Comparison of ENCODE assay signal across 10 mouse cellular contexts in genomic region chr2:33631708-33632343, GRCm38 (mm10). TPM values are rescaled to one million over a fixed set of nuclear protein-coding genes. Genes with fewer than 3 reads are reported as not detected.
DNase-seq lines count a peak whose midpoint lies in the region; ATAC-seq and TF ChIP-seq lines count a peak whose summit lies in the region.
"Had no signal": no experiment of that assay in that cellular context is flagged by ENCODE, and none has a peak within 500 bp of the region (broad histone marks: within the 10 kb centered on the region; RNA-seq: fewer than 3 reads in every experiment).

No protein-coding gene starts in this region.

- peaks cover 91% of the 10 kb centered on the region for H3K27me3 ChIP-seq in kidney, embryonic 16.5 days (ENCODE audit: insufficient read depth, low read length)
- peaks cover 85% of the 10 kb centered on the region for H3K27me3 ChIP-seq in hindbrain, embryonic 14.5 days (ENCODE audit: control insufficient read depth, insufficient read depth, low read length)
- peaks cover 95% of the 10 kb centered on the region for H3K27me3 ChIP-seq in neural tube, embryonic 11.5 days (ENCODE audit: control insufficient read depth, insufficient read depth, low read length)
- peaks cover 99% of the 10 kb centered on the region for H3K27me3 ChIP-seq in liver, postnatal 0 days (ENCODE audit: insufficient read depth, low read length)

- DNase-seq in kidney, adult 11 months = no peak
- peak; percentile 72 for DNase-seq in embryo, embryonic 9.5 days (ENCODE audit: extremely low spot score)
- no peak for DNase-seq in hindbrain, embryonic 14.5 days (ENCODE audit: low spot score)
- DNase-seq in neural tube, embryonic 11.5 days (ENCODE audit: low spot score) = peak; percentile 61
- DNase-seq in gastrocnemius, postnatal 4 days (ENCODE audit: low spot score in 2 of 2) = no peak
- no peak for DNase-seq in layer of hippocampus, adult 11-12 months (ENCODE audit: low spot score)
- no peak for DNase-seq in liver, postnatal 0 days
- DNase-seq: kidney, adult 2 months had no signal

- WGBS in kidney, embryonic 16.5 days = 2% methylated on average over 31 of the region's 31 CpGs
- 2% methylated on average over 31 of the region's 31 CpGs for WGBS in hindbrain, embryonic 14.5 days
- WGBS in neural tube, embryonic 11.5 days = under 1% methylated on average over 31 of the region's 31 CpGs
- WGBS in liver, postnatal 0 days (ENCODE audit: insufficient replicate concordance) = 1% methylated on average over 31 of the region's 31 CpGs

- ATAC-seq in kidney, embryonic 16.5 days (ENCODE audit: low FRiP score, low TSS enrichment) = 0 out of 2 replicates have a peak, but pooled peaks have one; percentile 37
- ATAC-seq in hindbrain, embryonic 14.5 days (ENCODE audit: low FRiP score) = no peak
- ATAC-seq in neural tube, embryonic 11.5 days (ENCODE audit: insufficient read depth, low FRiP score, low TSS enrichment) = no peak
- ATAC-seq in liver, postnatal 0 days = no peak

- no peak for TF ChIP-seq CTCF in liver, postnatal 0 days (IDR thresholded peaks at IDR 0.05; ENCODE audit: low read depth)

- no peaks in the 10 kb centered on the region for H3K9me3 ChIP-seq in kidney, embryonic 16.5 days (ENCODE audit: low read length)
- H3K9me3 ChIP-seq in hindbrain, embryonic 14.5 days (ENCODE audit: control insufficient read depth, low read length) = no peaks in the 10 kb centered on the region
- no peaks in the 10 kb centered on the region for H3K9me3 ChIP-seq in neural tube, embryonic 11.5 days (ENCODE audit: control insufficient read depth, low read length)
- H3K9me3 ChIP-seq in liver, postnatal 0 days (ENCODE audit: low read length) = no peaks in the 10 kb centered on the region
- H3K9me3 ChIP-seq: liver, embryonic 15.5 days had no signal

- no peak for TF ChIP-seq EP300 in liver, postnatal 0 days (IDR thresholded peaks at IDR 0.05; ENCODE audit: low read depth)

- H3K27ac ChIP-seq in kidney, embryonic 16.5 days (ENCODE audit: low read length) = peak overlapping the region; percentile 27
- peak overlapping the region; percentile 74 for H3K27ac ChIP-seq in hindbrain, embryonic 14.5 days
- H3K27ac ChIP-seq in neural tube, embryonic 11.5 days (ENCODE audit: low read depth, low read length) = no peak overlapping the region
- H3K27ac ChIP-seq in liver, postnatal 0 days (ENCODE audit: low read depth) = no peak overlapping the region
- H3K27ac ChIP-seq: liver, embryonic 15.5 days had no signal

- peak overlapping the region; percentile 48 for H3K4me2 ChIP-seq in kidney, embryonic 16.5 days (replicated peaks; ENCODE audit: low read depth, low read length)
- H3K4me2 ChIP-seq in hindbrain, embryonic 14.5 days (replicated peaks) = peak overlapping the region; percentile 49
- H3K4me2 ChIP-seq in neural tube, embryonic 11.5 days (ENCODE audit: low read depth) = peak overlapping the region; percentile 32
- no peak overlapping the region for H3K4me2 ChIP-seq in liver, postnatal 0 days (ENCODE audit: low read depth, low read length)
- H3K4me2 ChIP-seq: liver, embryonic 15.5 days had no signal

- H3K36me3 ChIP-seq in kidney, embryonic 16.5 days (ENCODE audit: insufficient read depth, low read length) = no peaks in the 10 kb centered on the region
- H3K36me3 ChIP-seq in hindbrain, embryonic 14.5 days (replicated peaks; ENCODE audit: control insufficient read depth, insufficient read depth) = no peaks in the 10 kb centered on the region
- no peaks in the 10 kb centered on the region for H3K36me3 ChIP-seq in neural tube, embryonic 11.5 days (ENCODE audit: control insufficient read depth, insufficient read depth, low read length)
- no peaks in the 10 kb centered on the region for H3K36me3 ChIP-seq in liver, postnatal 0 days (replicated peaks; ENCODE audit: insufficient read depth, low read length)
- H3K36me3 ChIP-seq: liver, embryonic 15.5 days had no signal

- H3K4me1 ChIP-seq in kidney, embryonic 16.5 days (ENCODE audit: insufficient read depth, low read length) = peaks cover 38% of the 10 kb centered on the region
- 0 out of 2 replicates have a peak, but pooled peaks cover 5% of the 10 kb centered on the region for H3K4me1 ChIP-seq in hindbrain, embryonic 14.5 days (replicated peaks; ENCODE audit: control insufficient read depth, insufficient read depth, low read length)
- peaks cover 27% of the 10 kb centered on the region for H3K4me1 ChIP-seq in neural tube, embryonic 11.5 days (ENCODE audit: control insufficient read depth, insufficient read depth, low read length)
- no peaks in the 10 kb centered on the region for H3K4me1 ChIP-seq in liver, postnatal 0 days (ENCODE audit: insufficient read depth)

- H3K4me3 ChIP-seq in kidney, embryonic 16.5 days (ENCODE audit: low read length) = peak overlapping the region; percentile 21
- peak overlapping the region; percentile 18 for H3K4me3 ChIP-seq in hindbrain, embryonic 14.5 days (replicated peaks; ENCODE audit: low read length)
- H3K4me3 ChIP-seq in neural tube, embryonic 11.5 days (ENCODE audit: low read depth, low read length) = 0 out of 2 replicates have a peak overlapping the region, but pooled peaks have one; percentile 15
- H3K4me3 ChIP-seq in liver, postnatal 0 days (ENCODE audit: low read depth, low read length) = no peak overlapping the region
- H3K4me3 ChIP-seq: liver, embryonic 15.5 days had no signal

- H3K9ac ChIP-seq in kidney, embryonic 16.5 days (replicated peaks; ENCODE audit: low read length) = peak overlapping the region; percentile 56; the same call in 1 of the 2 replicates
- H3K9ac ChIP-seq in hindbrain, embryonic 14.5 days = peak overlapping the region; percentile 44
- no peak overlapping the region for H3K9ac ChIP-seq in neural tube, embryonic 11.5 days (ENCODE audit: low read length)
- H3K9ac ChIP-seq in liver, postnatal 0 days (replicated peaks) = no peak overlapping the region
- H3K9ac ChIP-seq: liver, embryonic 15.5 days had no signal

RNA-seq across cellular contexts. Expression of gene Lmx1b, which starts 8.5 kb away (rescaled TPM):
- 0.94 and 1.3 TPM in 2 replicates for polyA plus RNA-seq in kidney, embryonic 16.5 days (2015; fragmentation: Nextera tagmentation; extraction: Ambion mirVana)
- polyA plus RNA-seq in hindbrain, embryonic 14.5 days (2014; fragmentation: Nextera tagmentation; extraction: Ambion mirVana) = 6.7 and 8.7 TPM in 2 replicates
- 1.6 and 1.7 TPM in 2 replicates for polyA plus RNA-seq in neural tube, embryonic 11.5 days (2014; fragmentation: Nextera tagmentation; extraction: Ambion mirVana)
- 1 to 10 TPM in 1 of 2 experiments, under 1 TPM in 1; 0.98 to 1.3 TPM for total RNA-seq in gastrocnemius, postnatal 4 days (2021)
- polyA plus RNA-seq in liver, postnatal 0 days (2015; fragmentation: Nextera tagmentation; extraction: Ambion mirVana) = not detected in 2 replicates
- polyA plus RNA-seq: liver, embryonic 15.5 days had no signal

Comparison
In these comparisons a context has a peak if more than half of its experiments do, and no peak if none do; other contexts are left out.
1. H3K27ac ChIP-seq: peak in kidney, embryonic 16.5 days (single experiment) and hindbrain, embryonic 14.5 days (single experiment); none in neural tube, embryonic 11.5 days (single experiment) and liver, postnatal 0 days (single experiment).
2. H3K9ac ChIP-seq: peak in kidney, embryonic 16.5 days (single experiment) and hindbrain, embryonic 14.5 days (single experiment); none in neural tube, embryonic 11.5 days (single experiment) and liver, postnatal 0 days (single experiment).
3. DNase-seq: peak in embryo, embryonic 9.5 days (single experiment) and neural tube, embryonic 11.5 days (single experiment); none in kidney, adult 11 months (single experiment), hindbrain, embryonic 14.5 days (single experiment), gastrocnemius, postnatal 4 days (0 of 2), layer of hippocampus, adult 11-12 months (single experiment) and liver, postnatal 0 days (single experiment).